Mouse (Mus musculus) intestine, embryonic 14.5 days (tissue): ENCODE measurements around the gene Ntan1. TPM values are rescaled to one million over a fixed set of nuclear protein-coding genes. Genes with fewer than 3 reads are reported as not detected.
A peak's percentile ranks its signal among the peaks of the same experiment; 100 is the strongest.
"Not testable (repeated sequence)": the region's sequence is repeated elsewhere in the genome, so short reads cannot be mapped to it uniquely, and the experiment has no call there.

ENCODE experiments used
- ATAC-seq: fragments of 200-750 bp; cut with Nextera tagmentation; replicated peaks from 2 replicates; pipeline ENCODE4 v1.8.0; 2017; ENCODE audit warnings: low read depth, moderate number of reproducible peaks, moderate TSS enrichment, moderate library complexity; ENCODE audit not compliant: low FRiP score, low TSS enrichment
- DNase-seq: peaks from one replicate; pipeline ENCODE4 v3.0.0-alpha.2; 2018; ENCODE audit warnings: low spot score
- H3K27ac ChIP-seq: fragments of 300-500 bp; sonication (generic); 2 replicates; pipeline ENCODE4 v1.5.1; 2014; ENCODE audit warnings: low read depth, mild to moderate bottlenecking, control low read depth
- H3K27me3 ChIP-seq: fragments of 300-500 bp; sonication (generic); replicated peaks from 2 replicates; pipeline ENCODE4 v1.6.1; 2014; ENCODE audit warnings: low read length, control low read depth; ENCODE audit not compliant: control insufficient read depth, insufficient read depth
- H3K36me3 ChIP-seq: fragments of 300-500 bp; sonication (generic); 2 replicates; pipeline ENCODE4 v1.6.1; 2014; ENCODE audit warnings: low read length, control low read depth; ENCODE audit not compliant: control insufficient read depth, insufficient read depth
- H3K4me1 ChIP-seq: fragments of 300-500 bp; sonication (generic); replicated peaks from 2 replicates; pipeline ENCODE4 v1.6.1; 2014; ENCODE audit warnings: low read length, control low read depth, mixed read lengths; ENCODE audit not compliant: control insufficient read depth, insufficient read depth
- H3K4me2 ChIP-seq: fragments of 300-500 bp; sonication (generic); 2 replicates; pipeline ENCODE4 v1.6.1; 2014; ENCODE audit warnings: low read length
- H3K4me3 ChIP-seq: fragments of 300-500 bp; sonication (generic); 2 replicates; pipeline ENCODE4 v1.5.1; 2014; ENCODE audit warnings: low read depth, low read length, control low read depth, mixed read lengths
- H3K9ac ChIP-seq: fragments of 300-500 bp; sonication (generic); 2 replicates; pipeline ENCODE4 v1.6.1; 2014; ENCODE audit warnings: mild to moderate bottlenecking, low read length
- H3K9me3 ChIP-seq: fragments of 300-500 bp; sonication (generic); 2 replicates; pipeline ENCODE4 v1.6.1; 2016; ENCODE audit warnings: low read length, control low read depth; ENCODE audit not compliant: control insufficient read depth
- WGBS: fragments of 180-500 bp; shearing (Covaris S2); extraction: QIAGEN DNeasy Blood & Tissue Kit; methylation state at CpG from one replicate; pipeline ENCODE4 v1.1.7; 2014; 5-methylcytosine and 5-hydroxymethylcytosine counted together
- polyA plus RNA-seq: library from polyadenylated mRNA; unstranded; fragments of >200 nt; fragmentation: Nextera tagmentation; extraction: Ambion mirVana; gene quantifications from 2 replicates; pipeline ENCODE4 v1.2.1, GENCODE M21; 2014

The Ntan1 gene
- polyA plus RNA-seq, result 158 and 173 TPM in 2 replicates

DNA sequence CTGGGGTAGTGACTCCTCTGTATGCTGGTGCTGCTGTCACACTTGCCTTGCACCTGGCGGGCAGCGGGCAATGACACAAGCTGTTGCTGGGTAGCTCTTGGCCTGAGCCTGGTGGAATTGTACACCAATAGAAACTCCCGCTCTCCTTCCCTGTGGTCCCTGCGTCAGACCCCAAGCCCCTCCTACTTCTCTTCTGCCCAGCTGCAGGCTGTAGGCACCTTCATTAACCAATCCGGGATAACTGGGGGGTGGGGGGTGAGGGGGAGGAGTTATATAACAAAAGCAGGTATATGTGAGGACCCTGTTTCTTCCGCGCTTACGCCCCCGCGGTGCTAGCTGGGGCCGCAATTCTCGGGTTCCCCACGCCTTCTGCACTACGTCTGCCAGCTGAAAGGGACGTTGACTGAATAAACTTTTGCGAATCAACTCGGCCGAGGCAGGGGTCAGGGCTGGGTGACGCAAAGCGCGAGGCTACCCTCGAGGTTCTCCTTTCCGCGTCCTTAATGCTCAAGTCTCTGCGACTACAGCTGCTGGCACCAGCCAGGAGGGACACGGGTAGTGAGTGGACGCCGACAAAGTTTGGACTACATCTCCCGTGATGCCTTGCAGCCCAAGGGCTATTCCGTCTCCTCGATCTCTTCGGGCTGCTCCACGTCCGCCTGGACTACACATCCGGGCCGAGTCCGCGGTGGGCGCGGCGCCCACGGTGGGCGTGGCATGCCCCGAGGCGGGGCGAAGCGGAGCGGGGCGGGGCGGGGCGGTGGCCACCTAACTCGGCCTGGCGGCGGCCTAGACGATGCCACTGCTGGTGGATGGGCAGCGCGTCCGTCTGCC, at the start of gene Ntan1:
Ntan1 (plus strand) TSS at position 286 of the 834 bp plus-strand sequence.
- no peaks in the 10 kb centered on the region for H3K27me3 ChIP-seq
- peaks cover 11% of the 10 kb centered on the region for H3K4me1 ChIP-seq
- under 1% methylated on average over 56 of the region's 58 CpGs for WGBS
- H3K9me3 ChIP-seq, result no peaks in the 10 kb centered on the region
- ATAC-seq, result peak; percentile 97
- peak; percentile 97 for DNase-seq
- H3K4me3 ChIP-seq, result peak within 1 kb of the TSS; percentile 83
- H3K27ac ChIP-seq, result peak within 1 kb of the TSS; percentile 95
- peaks cover 23% of the 10 kb centered on the region; the same call in 1 of the 2 replicates for H3K36me3 ChIP-seq
- H3K4me2 ChIP-seq, result peak within 1 kb of the TSS; percentile 84
- peak within 1 kb of the TSS; percentile 86 for H3K9ac ChIP-seq

DNA sequence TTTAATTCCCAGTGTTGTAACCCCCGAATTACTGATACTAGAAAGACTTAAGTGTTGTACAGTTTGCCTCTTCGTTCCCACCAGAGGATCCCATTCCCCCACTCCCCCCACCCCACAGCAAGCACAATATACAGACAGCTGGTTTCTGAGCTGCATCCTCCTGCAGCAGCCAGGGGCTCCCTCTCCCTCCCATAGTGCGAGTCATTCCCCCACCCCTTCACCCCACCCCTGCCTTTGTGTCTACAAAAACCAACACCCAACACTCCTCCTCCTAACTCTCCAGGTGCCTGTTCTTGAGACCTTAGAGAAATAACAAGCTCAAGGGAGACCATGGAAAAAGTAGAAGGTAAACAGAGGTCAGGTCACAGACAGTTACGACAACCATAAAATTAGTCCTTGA, 47.0 kb upstream of the Ntan1 start:
- not testable (repeated sequence) for H3K27me3 ChIP-seq, H3K27ac ChIP-seq, ATAC-seq, H3K4me2 ChIP-seq, H3K9ac ChIP-seq, H3K9me3 ChIP-seq, DNase-seq, H3K4me3 ChIP-seq, H3K4me1 ChIP-seq, H3K36me3 ChIP-seq
- WGBS, result 59% methylated on average over 4 of the region's 4 CpGs

DNA sequence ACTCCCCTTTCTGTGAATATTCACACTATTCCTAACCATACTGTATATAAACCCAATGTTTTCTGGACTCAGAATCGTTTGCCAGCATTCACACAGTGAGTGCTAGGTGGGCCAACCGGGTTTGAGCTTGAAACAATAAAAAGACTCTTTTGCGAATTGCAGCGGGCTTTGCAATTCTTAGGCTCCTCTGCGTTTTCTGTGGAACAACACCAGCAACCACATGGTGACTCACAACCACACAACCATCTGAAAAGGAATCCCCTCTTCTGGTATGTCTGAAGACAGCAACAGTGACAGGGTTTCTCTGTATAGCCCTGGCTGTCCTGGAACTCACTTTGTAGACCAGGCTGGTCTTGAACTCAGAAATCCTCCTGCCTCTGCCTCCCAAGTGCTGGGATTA, 46.6 kb upstream of the Ntan1 start:
- H3K36me3 ChIP-seq, ATAC-seq, H3K27ac ChIP-seq, H3K4me2 ChIP-seq, H3K4me1 ChIP-seq, DNase-seq, H3K4me3 ChIP-seq, H3K27me3 ChIP-seq, H3K9me3 ChIP-seq, H3K9ac ChIP-seq: not testable (repeated sequence)
- 80% methylated on average over 5 of the region's 5 CpGs for WGBS

DNA sequence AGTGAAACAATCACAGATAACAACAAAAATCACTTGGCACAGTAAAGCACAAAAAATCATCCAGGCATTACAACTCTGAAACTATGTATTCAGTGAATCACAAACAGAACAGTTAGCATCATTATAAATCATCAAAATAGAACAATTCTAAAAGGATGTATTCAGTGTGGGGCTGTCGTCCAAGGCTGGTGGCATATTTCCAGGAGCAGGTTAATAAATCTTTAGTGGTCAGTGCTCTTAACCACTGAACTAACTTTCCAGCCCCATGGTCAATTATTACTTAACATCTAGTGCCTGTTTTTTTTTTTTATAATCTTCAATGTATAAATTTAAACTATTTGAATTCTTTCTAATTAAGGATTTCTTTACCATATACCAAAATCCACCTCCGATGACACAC, 44.6 kb upstream of the Ntan1 start:
- not testable (repeated sequence) for H3K9me3 ChIP-seq, H3K4me1 ChIP-seq, H3K27me3 ChIP-seq, ATAC-seq, H3K27ac ChIP-seq, H3K4me3 ChIP-seq, H3K36me3 ChIP-seq, H3K4me2 ChIP-seq, H3K9ac ChIP-seq, DNase-seq
- 76% methylated on average over 2 of the region's 2 CpGs for WGBS

GRCm38 (mm10) chr16:13774651-13775050, 44.0 kb upstream of the Ntan1 start:
- H3K9me3 ChIP-seq, H3K4me3 ChIP-seq, H3K4me2 ChIP-seq, H3K27me3 ChIP-seq, H3K4me1 ChIP-seq, H3K27ac ChIP-seq, H3K9ac ChIP-seq, ATAC-seq, DNase-seq, H3K36me3 ChIP-seq: not testable (repeated sequence)
- WGBS, result 85% methylated on average over 3 of the region's 3 CpGs

DNA sequence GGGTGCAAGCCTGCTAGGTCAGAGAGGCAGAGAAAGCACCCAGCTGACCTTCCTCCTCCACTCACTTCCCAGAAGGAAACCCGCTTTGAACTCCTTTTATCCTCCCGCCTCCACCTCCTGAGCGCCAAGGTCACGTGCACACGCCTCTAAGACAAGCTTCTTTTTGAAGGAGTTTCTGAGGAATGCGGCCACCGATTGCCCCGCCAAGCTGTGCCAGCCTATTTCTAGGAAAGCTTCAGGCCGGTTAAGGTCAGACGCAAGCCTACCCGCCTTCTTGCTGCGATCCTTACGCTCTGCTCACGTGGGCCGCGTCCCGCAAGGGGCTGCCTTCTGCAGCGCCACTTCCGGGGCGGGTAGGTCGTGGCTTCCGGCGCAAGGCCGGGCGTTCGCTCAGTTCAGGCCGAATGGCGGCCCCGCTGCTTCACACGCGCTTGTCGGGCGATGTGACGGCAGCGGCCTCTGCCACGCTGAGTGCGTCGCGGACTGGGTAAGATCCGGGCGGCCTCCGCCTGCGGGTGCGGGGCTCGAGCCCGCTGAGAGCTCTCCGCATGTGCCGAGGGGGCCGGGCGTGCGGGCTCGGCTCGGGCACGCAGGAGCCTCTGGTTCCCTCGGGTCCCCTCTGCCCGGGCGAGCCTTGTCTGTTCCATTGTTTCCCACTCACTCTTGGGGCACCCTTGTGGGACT, 38.1 kb upstream of the Ntan1 start, which contains the start of gene Rrn3:
Rrn3 (plus strand) TSS at position 356 of the 684 bp plus-strand sequence.
- H3K4me1 ChIP-seq, result peaks cover 12% of the 10 kb centered on the region
- H3K4me3 ChIP-seq, result peak within 1 kb of the TSS; percentile 84
- DNase-seq (peak; percentile 86), ATAC-seq (peak; percentile 98)
- H3K27me3 ChIP-seq, result no peaks in the 10 kb centered on the region
- H3K36me3 ChIP-seq, result peaks cover 22% of the 10 kb centered on the region
- H3K27ac ChIP-seq, result peak within 1 kb of the TSS; percentile 76
- H3K4me2 ChIP-seq, result peak within 1 kb of the TSS; percentile 86
- H3K9me3 ChIP-seq, result peaks cover 8% of the 10 kb centered on the region; the same call in 1 of the 2 replicates
- peak within 1 kb of the TSS; percentile 90 for H3K9ac ChIP-seq
- under 1% methylated on average over 57 of the region's 57 CpGs for WGBS

- Histone ChIP-seq H3K36me3 (peaks cover 28% of the 10 kb centered on the region), H3K4me1 (peaks cover 12% of the 10 kb centered on the region), H3K9ac (peak overlapping the region; percentile 90), H3K9me3 (peaks cover 8% of the 10 kb centered on the region; the same call in 1 of the 2 replicates), H3K4me3 (peak overlapping the region; percentile 84), H3K27me3 (no peaks in the 10 kb centered on the region), H3K27ac (no peak overlapping the region), H3K4me2 (peak overlapping the region; percentile 86)
- no peak for ATAC-seq
- no peak for DNase-seq
- WGBS, result 28% methylated on average over 8 of the region's 8 CpGs
Observed at GRCm38 (mm10) chr16:13781216-13781615, 37.4 kb upstream of the Ntan1 start.

DNA sequence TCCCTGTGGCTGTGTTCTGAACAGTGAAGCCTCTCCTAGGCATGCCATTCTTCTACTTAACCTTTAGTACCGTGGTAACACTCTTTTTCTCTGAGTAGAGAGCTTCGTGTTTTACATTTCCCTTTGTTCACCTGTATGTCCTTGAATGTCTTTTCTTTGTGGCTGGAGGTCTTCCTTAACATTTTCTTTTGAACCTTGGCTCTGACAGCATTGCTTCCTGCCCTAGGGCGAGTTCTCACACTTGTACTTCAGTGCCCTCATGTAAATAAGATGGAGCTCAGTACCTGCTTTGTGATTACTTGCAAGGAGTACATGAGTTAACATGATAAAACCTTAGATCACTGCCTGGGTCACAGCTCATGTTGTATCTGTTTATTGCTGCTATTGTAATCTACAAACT, 32.7 kb upstream of the Ntan1 start:
- WGBS, result 84% methylated on average over 3 of the region's 3 CpGs
- H3K36me3 ChIP-seq, result peaks cover 74% of the 10 kb centered on the region
- no peaks in the 10 kb centered on the region for H3K27me3 ChIP-seq
- DNase-seq, result no peak
- no peak overlapping the region for H3K4me3 ChIP-seq
- no peak overlapping the region for H3K4me2 ChIP-seq
- H3K9ac ChIP-seq, result no peak overlapping the region
- no peak overlapping the region for H3K27ac ChIP-seq
- ATAC-seq, result no peak
- H3K4me1 ChIP-seq, result peaks cover 6% of the 10 kb centered on the region
- no peaks in the 10 kb centered on the region for H3K9me3 ChIP-seq
